Comparison of ENCODE assay signal across 7 mouse cellular contexts in genomic region chr15:85131275-85132192, GRCm38 (mm10). TPM values are rescaled to one million over a fixed set of nuclear protein-coding genes. Genes with fewer than 3 reads are reported as not detected.
DNase-seq lines count a peak whose midpoint lies in the region; ATAC-seq lines count a peak whose summit lies in the region.

Gene Smc1b, minus strand, starts transcription at chr15:85131964.
Gene Ribc2, plus strand, starts transcription at chr15:85132078.

- H3K9ac ChIP-seq in embryonic facial prominence, embryonic 12.5 days: no peak within 1 kb of the TSS
- H3K9ac ChIP-seq in heart, embryonic 11.5 days (ENCODE audit: low read depth, low read length): peak within 1 kb of the TSS; percentile 34; the same call in 1 of the 2 replicates
- no peak within 1 kb of the TSS for H3K9ac ChIP-seq in kidney, embryonic 14.5 days (ENCODE audit: low read depth, low read length)
- H3K9ac ChIP-seq in limb, embryonic 12.5 days (replicated peaks): peak within 1 kb of the TSS; percentile 44; the same call in 1 of the 2 replicates
- H3K9ac ChIP-seq in midbrain, embryonic 16.5 days (ENCODE audit: low read depth, low read length): peak within 1 kb of the TSS; percentile 47

- H3K27me3 ChIP-seq in embryonic facial prominence, embryonic 12.5 days: peaks cover 5% of the 10 kb centered on the region; the same call in 1 of the 2 replicates
- 0 out of 2 replicates have a peak, but pooled peaks cover 3% of the 10 kb centered on the region for H3K27me3 ChIP-seq in heart, embryonic 11.5 days (ENCODE audit: control insufficient read depth, insufficient read depth, low read length)
- H3K27me3 ChIP-seq in kidney, embryonic 14.5 days (ENCODE audit: control insufficient read depth, insufficient read depth, low read length): no peaks in the 10 kb centered on the region
- peaks cover 18% of the 10 kb centered on the region for H3K27me3 ChIP-seq in limb, embryonic 12.5 days
- no peaks in the 10 kb centered on the region for H3K27me3 ChIP-seq in midbrain, embryonic 16.5 days (ENCODE audit: control insufficient read depth, insufficient read depth, low read depth, low read length)

- H3K36me3 ChIP-seq in embryonic facial prominence, embryonic 12.5 days: no peaks in the 10 kb centered on the region
- H3K36me3 ChIP-seq in heart, embryonic 11.5 days (ENCODE audit: control insufficient read depth, insufficient read depth, low read length): no peaks in the 10 kb centered on the region
- H3K36me3 ChIP-seq in kidney, embryonic 14.5 days (ENCODE audit: control insufficient read depth, insufficient read depth, low read length): no peaks in the 10 kb centered on the region
- H3K36me3 ChIP-seq in limb, embryonic 12.5 days: no peaks in the 10 kb centered on the region
- no peaks in the 10 kb centered on the region for H3K36me3 ChIP-seq in midbrain, embryonic 16.5 days (ENCODE audit: control insufficient read depth, insufficient read depth, low read length)

- no peaks in the 10 kb centered on the region for H3K9me3 ChIP-seq in embryonic facial prominence, embryonic 12.5 days
- H3K9me3 ChIP-seq in heart, embryonic 11.5 days (replicated peaks; ENCODE audit: control insufficient read depth, low read length): no peaks in the 10 kb centered on the region
- H3K9me3 ChIP-seq in kidney, embryonic 14.5 days (ENCODE audit: control insufficient read depth, low read length): 0 out of 2 replicates have a peak, but pooled peaks cover 3% of the 10 kb centered on the region
- H3K9me3 ChIP-seq in limb, embryonic 12.5 days: peaks cover 4% of the 10 kb centered on the region; the same call in 1 of the 2 replicates
- H3K9me3 ChIP-seq in midbrain, embryonic 16.5 days (replicated peaks; ENCODE audit: control insufficient read depth, low read length, poor library complexity, severe bottlenecking): no peaks in the 10 kb centered on the region

- DNase-seq in brain, embryonic 18.5 days (ENCODE audit: low read depth, low spot score): peak; percentile 75
- peak; percentile 59 for DNase-seq in telencephalon, adult 2 months (ENCODE audit: low read depth, low spot score)

- peaks cover 8% of the 10 kb centered on the region; the same call in 1 of the 2 replicates for H3K4me1 ChIP-seq in embryonic facial prominence, embryonic 12.5 days
- no peaks in the 10 kb centered on the region for H3K4me1 ChIP-seq in heart, embryonic 11.5 days (ENCODE audit: control insufficient read depth, insufficient read depth, low read length)
- H3K4me1 ChIP-seq in kidney, embryonic 14.5 days (ENCODE audit: control insufficient read depth, insufficient read depth, low read length): peaks cover 8% of the 10 kb centered on the region; the same call in 1 of the 2 replicates
- 0 out of 2 replicates have a peak, but pooled peaks cover 4% of the 10 kb centered on the region for H3K4me1 ChIP-seq in limb, embryonic 12.5 days (replicated peaks)
- peaks cover 9% of the 10 kb centered on the region; the same call in 1 of the 2 replicates for H3K4me1 ChIP-seq in midbrain, embryonic 16.5 days (ENCODE audit: control insufficient read depth, insufficient read depth, low read length)

- peak within 1 kb of the TSS; percentile 29 for H3K4me3 ChIP-seq in embryonic facial prominence, embryonic 12.5 days
- peak within 1 kb of the TSS; percentile 34 for H3K4me3 ChIP-seq in heart, embryonic 11.5 days (ENCODE audit: low read depth, low read length)
- peak within 1 kb of the TSS; percentile 32 for H3K4me3 ChIP-seq in kidney, embryonic 14.5 days (ENCODE audit: low read length)
- peak within 1 kb of the TSS; percentile 36 for H3K4me3 ChIP-seq in limb, embryonic 12.5 days (replicated peaks)
- H3K4me3 ChIP-seq in midbrain, embryonic 16.5 days (ENCODE audit: low read depth, low read length): peak within 1 kb of the TSS; percentile 36

- ATAC-seq in embryonic facial prominence, embryonic 12.5 days (ENCODE audit: insufficient number of reproducible peaks, insufficient read depth, low FRiP score, low TSS enrichment): 0 out of 2 replicates have a peak, but pooled peaks have one; percentile 39
- no peak; the same call in 1 of the 2 replicates for ATAC-seq in heart, embryonic 11.5 days (replicated peaks; ENCODE audit: insufficient number of reproducible peaks, low FRiP score, low TSS enrichment)
- peak; percentile 58 for ATAC-seq in kidney, embryonic 14.5 days (ENCODE audit: low FRiP score, low TSS enrichment)
- peak; percentile 73; the same call in 1 of the 2 replicates for ATAC-seq in limb, embryonic 12.5 days (ENCODE audit: insufficient number of reproducible peaks, insufficient read depth, low FRiP score, low TSS enrichment, low read depth)
- ATAC-seq in midbrain, embryonic 16.5 days: peak; percentile 67

- no peak within 1 kb of the TSS for H3K27ac ChIP-seq in embryonic facial prominence, embryonic 12.5 days
- no peak within 1 kb of the TSS for H3K27ac ChIP-seq in heart, embryonic 11.5 days (ENCODE audit: low read depth, low read length)
- no peak within 1 kb of the TSS for H3K27ac ChIP-seq in kidney, embryonic 14.5 days (ENCODE audit: low read depth, low read length)
- no peak within 1 kb of the TSS for H3K27ac ChIP-seq in limb, embryonic 12.5 days
- no peak within 1 kb of the TSS for H3K27ac ChIP-seq in midbrain, embryonic 16.5 days (ENCODE audit: low read length)

- 33% methylated on average over 54 of the region's 58 CpGs for WGBS in embryonic facial prominence, embryonic 12.5 days
- WGBS in heart, embryonic 11.5 days (ENCODE audit: insufficient replicate concordance): 28% methylated on average over 56 of the region's 58 CpGs
- 35% methylated on average over 55 of the region's 58 CpGs for WGBS in kidney, embryonic 14.5 days
- WGBS in limb, embryonic 12.5 days: 29% methylated on average over 55 of the region's 58 CpGs
- 31% methylated on average over 53 of the region's 58 CpGs for WGBS in midbrain, embryonic 16.5 days

- peak within 1 kb of the TSS; percentile 49 for H3K4me2 ChIP-seq in embryonic facial prominence, embryonic 12.5 days (replicated peaks)
- peak within 1 kb of the TSS; percentile 67 for H3K4me2 ChIP-seq in heart, embryonic 11.5 days
- H3K4me2 ChIP-seq in kidney, embryonic 14.5 days (replicated peaks; ENCODE audit: low read depth, low read length): peak within 1 kb of the TSS; percentile 46
- peak within 1 kb of the TSS; percentile 58 for H3K4me2 ChIP-seq in limb, embryonic 12.5 days
- peak within 1 kb of the TSS; percentile 79 for H3K4me2 ChIP-seq in midbrain, embryonic 16.5 days (ENCODE audit: low read length)

RNA-seq across cellular contexts. Expression of gene Smc1b, which starts in this region (rescaled TPM):
- 0.22 and 0.31 TPM in 2 replicates for polyA plus RNA-seq in embryonic facial prominence, embryonic 12.5 days (2016; fragmentation: Nextera tagmentation; extraction: Ambion mirVana)
- 0.11 TPM in 2 replicates for polyA plus RNA-seq in heart, embryonic 11.5 days (2014; fragmentation: Nextera tagmentation; extraction: Ambion mirVana)
- polyA plus RNA-seq in kidney, embryonic 14.5 days (2014; fragmentation: Nextera tagmentation; extraction: Ambion mirVana): 0.19 and 0.22 TPM in 2 replicates
- 0.13 and 0.34 TPM in 2 replicates for polyA plus RNA-seq in limb, embryonic 12.5 days (2016; fragmentation: Nextera tagmentation; extraction: Ambion mirVana)
- polyA plus RNA-seq in midbrain, embryonic 16.5 days (2015; fragmentation: Nextera tagmentation; extraction: Ambion mirVana): 0.15 TPM in 2 replicates

RNA-seq across cellular contexts. Expression of gene Ribc2, which starts in this region (rescaled TPM):
- 0.98 and 1.0 TPM in 2 replicates for polyA plus RNA-seq in embryonic facial prominence, embryonic 12.5 days (2016; fragmentation: Nextera tagmentation; extraction: Ambion mirVana)
- 0.14 and 0.21 TPM in 2 replicates for polyA plus RNA-seq in heart, embryonic 11.5 days (2014; fragmentation: Nextera tagmentation; extraction: Ambion mirVana)
- polyA plus RNA-seq in kidney, embryonic 14.5 days (2014; fragmentation: Nextera tagmentation; extraction: Ambion mirVana): 0.19 and 0.69 TPM in 2 replicates
- polyA plus RNA-seq in limb, embryonic 12.5 days (2016; fragmentation: Nextera tagmentation; extraction: Ambion mirVana): 0.80 and 1.4 TPM in 2 replicates
- polyA plus RNA-seq in midbrain, embryonic 16.5 days (2015; fragmentation: Nextera tagmentation; extraction: Ambion mirVana): 0.78 and 1.4 TPM in 2 replicates

Comparison
In these comparisons a context has a peak if more than half of its experiments do, and no peak if none do; other contexts are left out.
1. Peak in ATAC-seq, H3K4me3 ChIP-seq and H3K4me2 ChIP-seq in kidney, embryonic 14.5 days; RNA of the genes that start here not detected or under 1 TPM.
2. H3K9ac ChIP-seq: peak in heart, embryonic 11.5 days (single experiment), limb, embryonic 12.5 days (single experiment) and midbrain, embryonic 16.5 days (single experiment); none in embryonic facial prominence, embryonic 12.5 days (single experiment) and kidney, embryonic 14.5 days (single experiment).
3. Peak in every context shown above with its lines, with median percentiles within 50 percentile points of each other: H3K4me2 ChIP-seq and H3K4me3 ChIP-seq.